Mouse (Mus musculus) c-Kit-negative CD71-positive TER-119-positive erythroid progenitor cells, embryonic 14.5 days (primary cell): ENCODE measurements around the gene Elane.

Experiments used
- DNase-seq: peaks from one replicate; pipeline ENCODE4 v3.0.0-alpha.2; 2013; ENCODE audit warnings: low read depth, low spot score

Gene Elane

DNA sequence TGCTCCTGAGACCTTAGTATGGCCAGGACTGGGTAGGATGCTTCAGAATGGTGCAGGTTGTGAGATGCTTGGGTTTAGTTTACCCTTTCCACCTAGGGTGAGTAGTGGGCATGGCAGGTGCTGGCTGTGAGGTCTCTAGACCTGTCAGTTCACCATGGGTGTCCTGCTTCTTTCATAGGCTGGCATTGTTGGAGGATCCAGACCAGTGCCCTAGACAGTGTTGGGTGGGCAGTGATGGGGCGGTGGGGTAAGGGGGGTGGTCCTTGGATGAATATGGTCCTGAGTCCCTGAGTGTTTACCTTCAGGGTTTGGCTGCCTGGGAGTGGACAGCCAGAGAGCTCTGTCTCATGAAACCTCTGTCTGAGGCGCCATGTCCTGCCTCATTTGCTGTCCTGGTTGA, 28.2 kb upstream of the Elane start:
- no peak for DNase-seq

DNA sequence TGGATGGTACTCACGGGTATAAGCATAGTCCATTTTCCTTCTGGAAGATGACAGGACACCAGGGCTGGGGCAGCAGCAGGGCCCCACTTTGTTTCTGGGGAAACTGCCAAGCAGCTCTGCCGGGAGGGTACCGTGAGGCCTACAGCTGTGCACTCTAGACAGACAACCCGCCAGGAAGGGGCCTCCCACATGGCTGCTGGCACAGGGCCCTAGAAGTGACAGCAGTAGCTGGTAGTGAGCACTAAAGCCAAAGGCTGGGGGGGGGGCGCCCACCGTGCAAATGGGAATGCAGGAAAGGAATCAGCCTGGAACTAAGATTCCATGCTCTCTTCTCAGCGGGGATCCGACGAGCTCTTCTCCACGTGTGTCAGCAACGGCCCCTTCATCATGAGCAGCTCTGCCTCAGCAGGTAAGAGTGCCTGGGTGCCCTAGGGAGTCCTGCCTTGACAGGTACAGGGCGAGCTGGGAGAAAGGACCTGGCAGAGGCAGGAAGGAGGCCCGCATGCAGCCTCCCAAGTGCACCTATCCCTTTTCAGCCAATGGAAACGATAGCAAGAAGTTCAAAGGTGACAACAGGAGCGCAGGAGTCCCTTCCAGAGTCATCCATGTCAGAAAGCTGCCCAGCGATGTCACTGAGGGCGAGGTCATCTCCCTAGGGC, 27.5 kb upstream of the Elane start:
- DNase-seq: no peak

DNA sequence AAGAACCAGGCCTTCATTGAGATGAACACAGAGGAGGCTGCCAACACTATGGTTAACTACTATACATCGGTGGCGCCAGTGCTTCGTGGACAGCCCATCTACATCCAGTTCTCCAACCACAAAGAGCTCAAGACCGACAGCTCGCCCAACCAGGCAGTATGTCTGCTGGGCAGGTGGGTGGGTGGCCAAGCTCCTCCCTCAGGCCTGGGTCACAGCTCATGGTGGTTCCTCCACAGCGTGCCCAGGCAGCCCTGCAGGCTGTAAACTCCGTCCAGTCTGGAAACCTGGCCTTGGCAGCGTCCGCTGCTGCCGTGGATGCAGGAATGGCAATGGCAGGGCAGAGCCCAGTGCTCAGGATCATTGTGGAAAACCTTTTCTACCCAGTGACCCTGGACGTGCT, 26.9 kb upstream of the Elane start:
- DNase-seq: no peak

DNA sequence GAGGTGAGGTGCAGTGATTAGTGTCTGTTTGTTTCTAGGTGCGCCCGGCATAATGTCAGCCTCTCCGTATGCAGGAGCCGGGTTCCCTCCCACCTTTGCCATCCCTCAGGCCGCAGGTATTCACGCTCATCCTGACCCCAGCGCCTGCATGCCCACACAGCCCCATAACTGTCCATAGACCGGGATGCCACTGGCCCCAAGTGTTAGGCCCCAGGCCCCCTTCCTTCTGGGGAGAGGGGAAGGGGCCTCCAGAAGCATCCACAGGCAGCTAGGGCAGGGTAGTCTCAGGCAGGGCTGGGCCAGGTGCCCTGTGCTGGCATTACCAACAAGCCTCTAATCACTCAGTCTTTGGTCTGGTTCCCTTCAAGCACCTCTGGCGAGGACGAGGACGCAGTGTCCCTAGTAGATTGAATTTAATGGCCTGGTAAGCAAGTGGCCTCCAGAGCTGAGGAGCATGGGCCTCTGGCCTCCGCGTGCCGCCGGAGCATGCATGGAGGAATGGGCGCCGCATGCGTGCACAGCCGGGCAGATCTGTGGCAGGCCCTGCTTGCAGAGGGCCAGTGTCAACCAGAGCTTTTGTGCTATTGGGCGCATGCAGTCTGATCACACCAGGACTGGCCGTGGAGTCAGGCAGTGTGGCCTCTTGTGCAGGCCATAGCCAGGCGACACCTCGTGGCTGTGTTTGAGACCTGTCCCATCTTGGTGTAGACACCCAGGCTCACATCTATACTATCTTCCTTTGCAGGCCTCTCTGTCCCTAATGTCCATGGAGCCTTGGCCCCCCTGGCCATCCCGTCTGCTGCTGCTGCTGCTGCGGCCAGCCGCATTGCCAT, 25.8 kb upstream of the Elane start:
- DNase-seq: no peak

DNA sequence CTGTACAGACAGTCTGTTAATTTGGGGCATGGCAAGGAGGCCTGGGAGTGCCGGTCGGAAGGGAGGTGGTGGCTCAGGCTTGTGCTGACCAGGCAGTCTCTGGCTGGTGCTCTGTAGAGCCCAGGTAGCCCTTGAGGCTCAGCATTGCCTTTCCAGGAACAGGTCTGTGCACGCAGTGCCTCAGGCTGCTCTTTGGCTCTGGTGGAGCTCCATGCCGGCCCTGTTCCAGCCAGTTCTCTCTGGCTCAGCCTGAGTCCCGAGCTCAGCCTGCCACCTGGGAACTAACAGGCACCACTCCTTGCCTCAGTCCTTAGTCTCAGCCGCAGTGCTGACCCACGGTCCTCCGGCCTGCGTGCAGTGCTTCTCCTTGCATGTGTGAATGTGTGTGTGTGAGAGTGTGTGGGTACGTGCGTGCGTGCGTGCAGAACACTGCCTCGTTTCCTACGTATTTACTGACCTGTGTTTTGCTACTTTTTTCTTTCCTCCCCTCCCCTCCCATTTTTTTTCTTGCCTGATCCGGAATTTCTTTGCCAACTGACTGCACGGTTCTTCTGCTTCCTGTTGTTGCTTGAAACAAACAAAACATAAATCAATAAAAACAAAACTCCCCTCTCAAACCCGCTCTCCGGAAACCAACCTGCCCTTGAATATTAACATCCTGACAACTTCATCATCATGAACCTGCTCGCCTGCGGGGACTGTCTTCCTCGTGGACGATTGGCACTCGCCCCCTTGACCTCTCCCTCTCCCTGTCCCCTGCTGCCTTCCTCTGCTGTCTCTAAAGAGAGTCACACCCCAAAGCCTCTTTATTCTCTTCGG, 24.6 kb upstream of the Elane start:
- DNase-seq: no peak

DNA sequence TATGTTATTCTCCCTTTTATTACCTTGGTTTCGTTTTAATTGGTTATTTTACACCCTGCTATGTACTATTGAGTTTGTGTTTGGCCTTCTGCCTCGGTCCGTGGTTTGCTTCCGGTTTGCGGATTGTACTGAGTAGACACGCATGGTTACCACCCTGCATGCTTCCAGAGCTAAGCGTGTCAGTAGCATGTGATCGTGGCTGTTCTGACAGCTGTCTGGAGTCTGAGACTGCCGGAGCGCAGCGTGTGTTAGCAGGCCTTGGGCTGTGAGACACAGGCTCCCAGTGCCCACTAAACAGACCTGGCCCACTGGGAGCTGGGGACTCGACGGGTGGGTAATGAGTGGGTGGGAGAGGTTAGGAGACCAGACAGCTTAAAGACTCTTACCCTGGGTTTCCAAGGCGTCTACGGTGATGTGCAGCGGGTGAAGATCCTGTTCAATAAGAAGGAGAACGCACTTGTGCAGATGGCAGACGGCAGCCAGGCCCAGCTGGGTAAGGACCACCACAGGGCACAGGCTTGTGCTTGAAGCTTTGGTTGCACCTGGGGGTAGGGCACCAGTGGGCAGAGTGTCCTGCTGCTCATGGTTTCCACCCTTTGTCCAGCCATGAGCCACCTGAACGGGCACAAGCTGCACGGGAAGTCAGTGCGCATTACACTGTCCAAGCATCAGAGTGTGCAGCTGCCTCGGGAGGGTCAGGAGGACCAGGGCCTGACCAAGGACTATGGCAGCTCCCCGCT, 23.8 kb upstream of the Elane start:
- no peak for DNase-seq

DNA sequence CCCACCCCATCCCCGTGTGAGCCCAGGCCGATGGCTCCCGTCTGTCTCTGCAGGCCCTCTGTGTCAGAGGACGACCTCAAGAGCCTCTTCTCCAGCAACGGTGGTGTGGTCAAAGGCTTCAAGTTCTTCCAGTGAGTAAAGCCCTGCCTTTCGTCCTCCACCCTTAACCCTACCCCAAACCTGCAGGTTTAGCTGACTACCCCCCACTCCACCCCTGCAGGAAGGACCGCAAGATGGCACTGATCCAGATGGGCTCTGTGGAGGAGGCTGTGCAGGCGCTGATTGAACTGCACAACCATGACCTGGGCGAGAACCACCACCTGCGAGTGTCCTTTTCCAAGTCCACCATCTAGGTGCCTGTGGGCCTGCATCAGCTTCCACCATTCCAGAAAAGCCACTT, 23.1 kb upstream of the Elane start:
- DNase-seq: no peak

DNA sequence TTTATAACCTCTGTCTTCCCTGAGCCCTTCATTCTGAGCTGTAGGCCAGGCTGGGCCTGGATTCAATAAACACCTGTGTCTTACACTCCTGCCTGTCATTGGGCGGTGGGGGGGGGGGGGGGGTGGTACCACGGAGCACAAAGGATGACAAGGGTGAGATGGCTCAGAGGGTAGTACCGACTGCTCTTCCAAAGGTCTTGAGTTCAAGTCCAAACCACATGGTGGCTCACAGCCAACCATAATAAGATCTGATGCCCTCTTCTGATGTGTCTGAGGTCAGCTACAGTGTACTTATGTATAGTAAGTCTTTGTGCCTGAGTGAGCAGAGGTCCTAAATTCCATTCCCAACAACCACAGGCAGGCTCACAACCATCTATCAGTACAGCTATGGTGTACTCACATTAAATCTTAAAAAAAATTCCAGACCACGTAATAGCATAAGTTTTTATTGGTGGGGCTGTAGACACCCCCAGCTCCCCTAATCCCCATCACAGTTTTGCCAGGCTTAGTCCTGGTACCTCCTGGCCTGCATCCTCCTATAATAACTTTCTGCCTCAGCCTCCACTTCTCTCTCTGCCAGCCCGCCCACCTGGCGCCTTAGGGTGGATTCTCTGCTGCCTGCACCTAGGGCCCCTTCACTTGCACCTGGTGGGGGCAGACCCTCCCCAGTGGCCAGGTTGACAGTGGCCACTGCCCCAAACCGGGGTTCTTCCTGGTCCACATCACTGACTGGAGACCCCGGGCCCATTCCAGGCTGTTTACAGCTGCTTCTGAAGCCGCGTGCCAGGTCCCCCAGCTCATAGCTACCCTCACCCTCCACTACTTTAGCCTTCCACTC, 21.5 kb upstream of the Elane start:
- no peak for DNase-seq

DNA sequence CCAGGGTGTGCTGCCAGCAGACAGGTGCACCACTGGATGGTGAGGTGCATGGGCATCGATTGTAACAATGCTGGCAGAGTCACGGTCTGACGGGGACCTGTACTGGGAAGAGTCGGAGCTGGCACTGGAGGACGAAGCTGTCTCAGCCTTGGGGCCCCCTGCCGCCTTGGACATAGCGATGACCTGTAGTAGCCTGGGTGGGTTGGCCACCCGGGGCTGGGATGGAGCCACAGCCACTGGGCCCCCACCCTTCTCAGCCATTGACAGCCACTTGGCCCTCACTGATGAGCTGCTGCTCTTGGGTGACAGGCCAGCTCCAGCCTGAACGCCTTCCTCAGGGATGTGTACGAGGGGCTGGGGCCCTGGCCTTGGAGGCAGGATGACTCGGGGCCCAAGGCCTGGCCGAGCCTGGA, 20.9 kb upstream of the Elane start:
- no peak for DNase-seq

DNA sequence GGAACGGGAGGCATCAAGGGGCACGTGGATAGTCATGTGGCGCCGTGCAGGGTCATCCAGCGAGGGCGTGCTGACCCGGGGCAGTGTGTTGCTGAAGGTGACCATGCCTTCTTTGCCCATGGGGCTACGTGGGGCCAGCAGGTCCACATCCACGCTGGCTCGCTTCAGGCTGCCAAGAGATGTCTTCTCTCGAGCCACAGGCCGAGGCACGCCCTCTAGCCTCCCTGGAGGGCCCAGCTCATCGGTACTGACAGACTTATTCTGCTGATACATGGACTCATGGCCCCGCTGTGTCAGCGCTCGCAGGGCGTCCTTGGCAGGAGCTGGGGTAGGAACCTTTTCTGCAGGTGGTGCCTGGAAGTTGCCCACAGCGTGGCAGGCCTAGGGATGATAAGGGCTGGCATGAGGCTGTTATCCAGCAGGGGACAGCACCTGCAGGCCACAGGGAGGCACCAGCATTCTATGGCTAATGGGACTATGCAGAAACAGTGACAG, 20.2 kb upstream of the Elane start:
- DNase-seq: no peak

DNA sequence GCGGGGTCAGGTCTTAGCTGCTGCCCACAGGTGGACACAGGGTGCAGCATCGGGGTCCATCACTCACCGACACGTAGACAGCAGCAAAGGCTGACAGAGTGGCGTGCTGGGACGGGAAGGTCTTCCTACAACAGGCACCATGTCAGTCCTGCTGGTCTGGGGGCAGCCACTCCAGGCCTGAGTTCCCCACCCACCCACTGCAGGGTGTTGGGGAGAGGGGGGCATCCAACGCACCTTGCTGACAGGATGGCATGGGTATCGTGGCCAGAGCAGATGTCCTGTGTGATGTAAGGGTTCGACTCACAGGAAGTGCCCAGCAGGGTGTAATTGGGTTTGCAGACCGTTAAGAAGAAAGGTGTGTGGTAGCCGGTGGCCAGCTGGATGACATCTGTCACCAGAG, 19.4 kb upstream of the Elane start:
- no peak for DNase-seq

DNA sequence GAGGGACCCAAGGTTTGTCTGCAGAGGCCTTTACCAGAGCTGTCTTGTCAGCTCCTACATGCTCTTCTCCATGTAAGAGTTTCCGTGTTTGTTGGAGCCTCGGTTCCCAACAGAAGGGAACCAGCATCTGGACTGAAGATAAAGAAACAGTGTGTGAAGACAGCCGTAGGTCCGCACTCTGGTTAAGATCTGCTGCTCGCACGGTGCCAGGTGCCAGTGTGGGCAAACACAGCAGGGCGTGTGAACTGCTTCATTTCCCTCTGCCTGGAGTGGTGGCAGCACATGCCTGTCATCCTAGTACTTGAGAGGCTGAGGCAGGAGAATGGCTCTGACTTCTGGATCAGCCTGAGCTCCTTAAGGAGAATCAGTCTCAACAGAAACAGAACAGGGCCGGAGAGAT, 14.2 kb upstream of the Elane start:
- no peak for DNase-seq

DNA sequence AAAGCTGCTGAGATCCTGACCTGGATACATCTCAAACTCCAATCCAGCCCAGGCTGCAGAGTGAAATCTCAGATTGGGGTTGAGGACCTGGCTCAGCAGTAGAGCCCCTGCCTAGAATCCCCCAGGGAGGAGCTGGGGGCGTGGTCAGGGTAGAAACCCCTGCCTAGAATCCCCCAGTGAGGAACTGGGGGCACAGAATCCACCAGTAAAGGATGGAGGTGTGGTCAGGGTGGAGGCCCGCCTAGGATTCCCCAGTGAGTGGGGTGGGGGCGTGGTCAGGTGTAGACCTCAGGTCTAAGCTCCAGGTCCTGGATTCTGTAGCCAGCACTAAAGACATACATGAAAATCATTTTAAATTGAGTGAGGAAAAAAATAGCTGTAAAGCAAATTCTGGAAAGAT, 13.2 kb upstream of the Elane start:
- no peak for DNase-seq

DNA sequence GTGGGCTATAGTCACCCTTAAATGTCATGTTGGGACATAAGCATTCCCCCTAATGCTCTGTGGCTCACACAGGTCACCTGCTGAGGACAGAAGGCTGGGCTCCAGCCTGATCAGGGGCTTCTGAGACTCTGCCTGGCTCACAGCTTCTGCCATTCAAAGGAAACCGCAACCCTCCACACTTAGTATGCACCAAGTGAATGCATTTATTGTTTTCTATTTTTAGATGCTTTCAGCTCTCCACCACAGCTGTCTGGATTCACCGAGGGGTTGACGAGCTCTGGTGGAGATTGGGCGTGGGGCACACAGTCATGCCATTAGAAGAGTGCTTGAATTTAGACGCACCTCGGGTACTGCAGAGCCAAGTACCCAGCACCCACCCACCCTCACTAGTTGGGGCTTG, 12.7 kb upstream of the Elane start:
- no peak for DNase-seq

DNA sequence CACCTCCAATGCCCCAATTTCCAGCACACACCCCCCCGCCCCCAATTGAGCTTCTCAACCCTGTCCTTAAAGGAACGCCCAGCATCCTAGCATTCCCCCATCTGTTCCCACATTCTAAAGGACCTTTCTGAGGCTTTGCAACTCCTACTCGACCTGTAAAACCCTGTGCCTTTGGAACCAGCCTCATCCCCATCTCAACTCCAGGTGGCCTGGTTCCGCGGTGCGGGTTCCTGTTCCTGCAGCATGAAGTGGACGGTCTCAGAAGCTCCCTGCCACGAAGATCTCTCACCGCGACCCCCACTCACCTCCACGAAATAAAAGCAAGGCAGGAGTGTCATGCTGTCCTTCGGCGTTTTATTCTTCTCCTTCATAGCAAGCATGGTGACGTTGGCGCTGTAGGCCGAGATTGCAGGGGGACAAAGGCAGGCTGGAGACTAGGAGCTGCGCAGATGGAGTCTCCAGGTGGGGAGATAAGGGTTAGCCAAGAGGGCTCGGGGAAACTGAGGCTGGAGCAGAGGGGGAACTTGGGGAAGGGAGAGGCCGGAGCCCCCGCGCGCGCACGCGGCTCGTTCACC, 12.2 kb upstream of the Elane start:
- no peak for DNase-seq

DNA sequence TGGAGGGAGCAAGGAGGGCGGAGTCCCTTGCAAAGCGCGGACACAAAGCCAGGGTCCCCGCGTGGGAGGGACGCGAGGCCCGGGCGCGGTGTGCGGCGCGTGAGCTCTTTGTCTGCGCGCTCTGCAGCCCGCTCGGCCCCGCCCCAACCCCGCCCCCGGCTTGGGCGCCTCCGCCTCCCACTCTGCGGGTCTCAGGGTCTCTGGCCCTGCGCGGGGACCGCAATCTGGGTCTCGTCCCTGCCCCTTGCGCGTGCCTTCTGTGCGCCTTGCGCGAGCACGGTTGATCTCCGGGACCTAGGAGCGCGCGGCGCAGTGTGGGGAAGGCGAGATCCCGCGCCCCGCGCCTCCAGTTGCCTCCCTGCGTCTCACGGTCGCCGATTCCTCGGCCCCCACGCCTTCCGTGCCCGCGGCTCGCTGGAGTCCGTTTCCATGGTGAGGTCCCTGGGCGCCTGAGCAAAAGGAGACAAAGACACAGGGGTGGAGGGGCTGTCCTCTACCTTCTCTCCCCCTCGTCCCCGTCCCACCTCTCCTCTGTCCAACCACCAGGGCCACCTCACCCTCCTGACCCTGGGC, 11.7 kb upstream of the Elane start, which contains the start of the genes Prtn3 and Plppr3:
Prtn3 (plus strand) TSS at position 187 of the 573 bp plus-strand sequence.
Plppr3 (minus strand) TSS at position 345 of the 573 bp plus-strand sequence.
- DNase-seq: no peak

DNA sequence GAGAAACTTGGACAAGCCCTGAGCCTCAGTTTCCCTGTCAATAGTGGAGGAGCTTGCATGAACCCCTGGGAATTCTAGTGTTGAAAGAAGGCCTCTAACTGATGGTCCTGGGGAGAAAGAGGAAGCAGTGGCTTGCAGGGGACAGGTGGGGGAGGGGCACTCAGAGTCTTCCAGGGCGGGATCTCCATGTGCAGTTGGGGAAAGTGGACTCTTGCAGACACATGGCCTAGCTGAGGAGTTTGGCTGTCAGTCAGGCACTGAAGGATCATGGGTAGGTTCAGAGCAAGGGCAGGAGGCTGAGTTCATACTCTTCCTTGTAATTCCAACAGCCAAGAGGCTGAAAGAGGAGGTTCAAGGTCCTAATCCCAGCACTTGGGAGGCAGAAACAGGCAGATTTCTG, 8.9 kb upstream of the Elane start:
- no peak for DNase-seq

DNA sequence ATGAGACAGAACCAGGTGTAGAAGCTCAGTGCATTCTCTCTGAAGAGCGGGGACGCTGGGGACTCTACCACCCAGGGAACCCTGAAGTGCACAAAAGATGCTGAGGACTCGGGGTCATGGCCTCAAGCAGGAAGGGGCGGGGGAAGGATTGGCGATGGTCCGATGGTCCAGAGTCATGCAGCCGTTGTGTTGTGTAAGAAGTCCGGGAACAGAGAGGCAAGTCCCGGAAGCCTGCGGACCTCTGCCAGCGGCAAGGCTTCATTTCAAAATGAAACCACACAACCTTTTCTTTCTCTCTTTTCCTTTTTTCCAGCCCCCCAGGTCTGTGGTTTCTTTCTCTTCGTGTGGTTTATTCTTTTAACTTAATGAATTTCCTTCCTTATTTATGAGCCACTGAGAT, 8.3 kb upstream of the Elane start:
- no peak for DNase-seq

DNA sequence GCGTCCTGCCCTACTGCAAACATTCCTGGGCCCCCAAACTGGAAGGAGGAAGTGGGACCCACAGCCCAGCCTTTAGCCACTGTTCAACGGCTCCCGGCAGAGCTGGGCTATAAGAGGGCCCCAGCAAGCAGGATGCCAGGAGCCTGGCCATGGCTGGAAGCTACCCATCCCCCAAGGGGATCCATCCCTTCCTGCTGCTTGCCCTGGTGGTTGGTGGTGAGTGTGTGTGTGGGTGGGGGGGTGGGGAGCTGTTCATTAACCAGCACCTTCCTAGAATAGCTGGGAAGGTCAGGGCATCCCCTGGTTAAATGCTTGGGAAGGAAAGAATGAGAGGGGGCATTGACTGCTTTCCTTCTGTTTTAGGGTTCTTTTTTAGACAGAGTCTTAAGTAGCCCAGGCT, 6.5 kb upstream of the Elane start:
- no peak for DNase-seq

DNA sequence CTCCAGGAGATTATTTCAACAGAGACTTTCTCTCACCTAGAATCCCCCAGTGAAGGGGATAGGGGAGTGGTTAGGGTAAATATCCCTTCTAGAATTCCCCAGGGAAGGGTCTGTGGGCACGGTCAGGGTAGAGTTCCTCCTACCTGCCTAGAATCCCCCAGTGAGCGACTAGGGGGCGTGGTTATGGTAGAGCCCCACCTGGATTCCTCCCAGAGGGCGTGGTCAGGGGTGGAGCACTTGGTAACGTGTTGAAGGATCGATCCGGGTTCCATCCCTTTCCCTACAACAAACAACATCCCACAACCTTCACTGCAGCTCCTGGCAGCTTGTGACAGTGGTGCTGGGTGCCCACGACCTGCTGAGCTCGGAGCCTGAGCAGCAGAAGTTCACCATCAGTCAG, 5.3 kb upstream of the Elane start:
- no peak for DNase-seq
